Mouse (Mus musculus) WW6 (cell line): ENCODE data around the gene Itga10.
"Not testable (repeated sequence)": the region's sequence is repeated elsewhere in the genome, so short reads cannot be mapped to it uniquely, and the experiment has no call there.

Experiments used
- DNase-seq: peaks from one replicate; pipeline ENCODE4 v3.0.0-alpha.2; 2013; ENCODE audit warnings: low read depth, low spot score

Itga10 gene

GRCm38 (mm10) chr3:96680269-96680956, 35.0 kb downstream of the Itga10 start:
- DNase-seq: no peak

DNA sequence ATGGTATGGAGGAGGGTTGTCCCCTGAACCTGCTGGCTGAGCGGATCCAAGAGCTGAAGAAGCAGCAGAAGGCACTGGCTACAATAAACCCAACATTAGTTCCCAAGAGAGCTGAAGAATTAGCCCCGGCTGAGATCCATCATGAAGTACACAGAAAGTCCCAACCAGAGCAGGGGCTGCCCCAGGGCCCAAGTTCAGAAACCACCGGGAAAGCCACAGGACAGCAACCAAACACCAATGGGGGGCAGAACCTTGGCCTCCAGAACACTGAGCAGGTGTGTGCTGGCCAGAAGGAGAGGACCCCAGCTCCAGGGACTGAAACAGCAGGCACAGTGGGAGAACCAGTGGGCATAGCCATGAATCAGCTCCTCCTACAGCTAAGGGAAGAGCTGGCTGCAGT, 38.1 kb downstream of the Itga10 start:
- DNase-seq: no peak

DNA sequence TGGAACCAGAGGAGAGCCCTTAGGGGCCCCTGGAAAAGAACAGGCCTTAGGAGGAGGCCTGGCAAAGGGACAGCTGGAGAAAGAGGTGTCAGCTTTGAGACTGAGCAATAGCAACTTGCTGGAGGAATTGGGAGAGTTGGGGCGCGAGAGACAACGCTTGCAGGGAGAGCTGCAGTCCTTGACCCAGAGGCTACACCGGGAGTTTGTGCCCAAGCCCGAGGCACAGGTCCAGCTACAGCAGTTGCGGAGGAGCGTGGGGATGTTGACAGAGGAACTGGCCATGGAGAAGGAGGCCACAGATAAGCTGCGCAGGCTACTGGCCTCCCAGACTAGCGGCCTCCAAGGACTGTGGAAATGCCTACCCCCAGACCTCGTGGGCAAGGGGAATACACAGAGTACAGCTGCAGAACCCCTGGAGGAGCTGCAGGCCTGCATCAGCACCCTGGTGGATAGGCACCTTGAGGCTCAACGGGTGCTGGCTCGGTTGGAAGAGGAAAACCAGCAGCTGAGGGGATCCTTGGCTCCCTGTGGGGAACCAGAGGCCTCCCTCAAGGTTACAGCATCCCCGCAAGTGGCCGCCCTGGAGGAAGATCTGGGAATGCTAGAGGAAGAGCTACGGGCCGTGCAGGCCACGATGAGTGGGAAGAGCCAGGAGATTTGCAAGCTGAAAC, 38.9 kb downstream of the Itga10 start:
- DNase-seq: no peak

DNA sequence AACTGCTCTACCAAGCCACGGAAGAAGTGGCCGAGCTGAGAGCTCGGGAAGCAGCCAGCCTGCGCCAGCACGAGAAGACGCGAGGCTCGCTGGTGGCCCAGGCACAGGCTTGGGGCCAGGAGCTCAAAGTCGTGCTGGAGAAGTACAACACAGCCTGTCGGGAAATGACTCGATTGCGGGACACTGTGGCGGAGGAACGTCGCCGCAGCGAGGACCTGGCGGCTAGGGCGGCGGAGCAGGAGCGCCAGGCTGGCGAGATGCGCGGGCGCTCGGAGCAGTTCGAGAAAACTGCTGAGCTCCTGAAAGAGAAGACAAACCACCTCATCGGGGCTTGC, 39.4 kb downstream of the Itga10 start:
- DNase-seq: no peak

DNA sequence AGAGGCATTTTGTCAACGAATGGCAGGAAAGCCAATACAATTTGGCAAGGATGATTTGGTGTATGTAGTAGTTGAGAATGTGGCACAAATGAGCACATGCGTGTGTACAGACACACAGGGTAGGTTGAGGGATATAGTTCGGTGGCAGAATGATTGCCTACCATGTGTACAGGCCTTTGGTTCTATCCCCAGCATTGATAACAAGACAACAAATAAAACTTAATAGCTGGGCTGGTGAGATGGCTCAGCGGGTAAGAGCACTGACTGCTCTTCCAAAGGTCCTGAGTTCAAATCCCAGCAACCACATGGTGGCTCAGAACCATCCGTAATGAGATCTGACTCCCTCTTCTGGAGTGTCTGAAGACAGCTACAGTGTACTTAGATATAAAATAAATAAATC, 40.7 kb downstream of the Itga10 start:
- DNase-seq: not testable (repeated sequence)

DNA sequence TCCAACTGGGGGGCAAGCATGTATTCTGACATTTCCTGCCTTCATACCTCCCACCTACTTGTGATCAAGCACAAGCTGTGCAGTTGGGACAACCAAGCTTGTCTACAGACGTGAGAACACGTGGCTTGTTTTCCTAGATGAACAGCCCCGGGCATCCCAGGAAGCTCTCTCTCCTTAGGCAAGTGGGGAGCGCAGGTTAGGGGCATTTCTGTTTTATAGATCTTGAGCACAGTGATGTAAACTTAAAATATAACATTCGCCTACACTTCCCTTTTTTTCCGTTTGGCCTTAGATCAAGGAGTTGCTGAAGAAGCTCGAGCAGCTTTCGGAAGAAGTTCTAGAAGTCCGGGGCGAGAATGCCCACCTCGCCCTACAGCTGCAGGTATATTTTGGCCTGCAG, 43.5 kb downstream of the Itga10 start:
- DNase-seq: no peak

GRCm38 (mm10) chr3:96690298-96690697, 44.9 kb downstream of the Itga10 start:
- DNase-seq: no peak

DNA sequence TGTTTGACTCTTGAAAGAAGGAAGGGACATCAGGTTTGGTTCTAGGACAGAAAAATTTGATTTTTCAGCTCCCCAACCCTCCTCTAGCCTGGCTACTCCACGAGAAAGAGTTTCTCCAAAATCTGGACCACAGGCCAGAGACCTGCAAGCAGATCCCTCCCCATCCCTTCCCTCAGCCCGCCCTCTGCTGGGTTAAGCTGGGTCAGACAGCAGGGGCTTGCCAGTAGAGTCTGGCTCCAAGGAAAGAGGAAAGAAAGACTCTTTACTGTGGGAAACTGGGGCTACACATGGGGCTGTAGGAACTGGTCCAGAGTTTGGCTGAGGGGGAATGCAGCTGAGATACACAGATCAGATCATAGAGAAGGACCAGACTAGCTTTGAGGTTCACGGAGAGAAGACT, 47.1 kb downstream of the Itga10 start:
- no peak for DNase-seq

DNA sequence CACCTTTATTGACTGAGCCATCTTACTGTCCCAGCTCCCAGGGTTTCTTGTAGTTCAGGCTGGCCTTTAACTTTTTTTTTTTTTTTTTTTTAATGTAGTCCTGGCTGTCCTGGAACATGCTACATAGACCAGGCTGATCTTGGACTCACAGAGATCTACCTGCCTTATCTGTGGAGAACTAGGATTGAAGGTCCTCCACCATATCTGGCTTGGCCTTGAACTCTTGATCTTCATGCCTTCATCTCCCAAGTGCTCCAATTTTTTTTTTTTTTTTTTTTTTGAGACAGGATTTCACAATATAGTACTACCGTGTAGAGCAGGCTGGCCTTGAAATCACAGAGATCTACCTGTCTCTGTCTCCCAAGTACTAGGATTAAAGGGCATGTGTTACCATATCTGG, 48.2 kb downstream of the Itga10 start:
- no peak for DNase-seq

DNA sequence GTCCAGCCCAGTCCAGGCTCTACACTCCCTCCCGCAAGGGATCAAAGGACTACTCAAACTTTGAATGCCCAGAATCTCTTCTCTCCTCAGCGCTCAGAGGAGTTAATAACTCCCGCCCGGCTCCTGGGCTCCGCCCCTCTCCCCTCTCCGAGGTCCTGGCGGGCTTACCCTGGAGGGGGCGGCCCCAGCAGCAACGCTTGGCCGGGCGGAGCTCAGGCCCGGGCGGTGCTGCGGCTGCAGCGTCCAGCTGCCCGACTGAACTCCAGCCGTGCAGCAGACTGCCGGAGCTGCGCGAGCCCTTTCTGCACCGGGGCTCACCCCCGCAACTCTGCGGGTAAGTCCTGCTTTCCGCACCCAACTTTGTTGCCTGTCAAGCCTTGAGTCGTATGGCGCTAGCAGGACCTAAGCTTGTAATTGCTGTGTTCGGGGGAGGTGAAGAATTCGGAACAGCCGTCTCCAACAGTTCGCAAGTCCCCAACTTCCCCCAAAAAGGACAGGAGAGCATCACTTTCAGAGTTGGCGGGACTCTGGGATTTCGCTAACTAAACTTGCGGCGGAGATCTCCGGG, 50.9 kb downstream of the Itga10 start, which contains the start of gene Pias3:
TSS of gene Pias3 (plus strand) at position 187 of the 568 bp plus-strand sequence.
- DNase-seq: peak; percentile 77

DNA sequence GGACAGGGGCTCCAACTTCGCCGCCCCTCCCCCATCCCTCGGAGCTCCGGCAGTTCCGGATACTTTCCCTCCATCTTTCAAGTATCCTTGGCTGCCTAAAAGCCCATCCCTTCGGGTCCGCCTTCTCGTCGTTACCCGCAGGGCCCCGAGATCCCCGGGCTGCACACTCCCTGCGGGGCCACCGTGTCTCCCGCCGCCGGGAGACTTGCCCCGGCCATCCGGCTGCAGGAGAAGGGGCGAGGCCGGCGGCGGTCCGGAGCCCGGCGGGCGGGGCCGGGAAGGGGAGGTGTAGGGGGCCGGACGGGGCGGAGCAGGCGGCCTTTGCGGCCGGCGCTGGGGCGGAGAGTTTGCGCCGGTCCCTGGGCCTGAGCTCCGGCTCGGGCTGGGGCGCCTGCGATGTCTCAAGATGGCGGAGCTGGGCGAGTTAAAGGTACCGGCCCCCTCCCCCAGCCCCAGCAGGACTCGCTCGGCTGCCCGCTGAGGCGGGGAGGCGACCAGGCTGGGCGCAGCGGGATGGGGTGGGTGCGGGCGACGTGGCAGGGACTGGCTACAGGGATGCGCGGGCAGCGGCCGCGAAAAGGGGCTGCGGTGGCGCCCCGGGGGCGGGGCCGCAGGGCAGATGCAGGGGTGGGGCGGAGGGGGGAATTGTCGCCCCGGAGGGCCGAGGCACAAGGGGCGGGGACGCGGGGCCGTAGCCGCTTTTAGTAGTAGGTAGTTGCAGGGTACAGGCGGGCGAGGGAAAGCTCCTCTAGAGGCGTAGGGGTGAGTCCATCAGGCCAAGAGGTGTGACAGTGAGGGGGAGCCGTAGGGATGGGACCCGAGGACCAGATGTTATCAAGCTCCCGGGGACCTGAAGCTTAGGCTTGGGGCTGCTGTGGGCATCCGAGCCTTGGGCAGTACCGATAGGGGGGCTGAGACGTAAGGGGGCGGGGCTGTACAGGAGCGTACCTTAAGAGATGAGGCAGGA, 51.7 kb downstream of the Itga10 start:
- peak; percentile 83 for DNase-seq

DNA sequence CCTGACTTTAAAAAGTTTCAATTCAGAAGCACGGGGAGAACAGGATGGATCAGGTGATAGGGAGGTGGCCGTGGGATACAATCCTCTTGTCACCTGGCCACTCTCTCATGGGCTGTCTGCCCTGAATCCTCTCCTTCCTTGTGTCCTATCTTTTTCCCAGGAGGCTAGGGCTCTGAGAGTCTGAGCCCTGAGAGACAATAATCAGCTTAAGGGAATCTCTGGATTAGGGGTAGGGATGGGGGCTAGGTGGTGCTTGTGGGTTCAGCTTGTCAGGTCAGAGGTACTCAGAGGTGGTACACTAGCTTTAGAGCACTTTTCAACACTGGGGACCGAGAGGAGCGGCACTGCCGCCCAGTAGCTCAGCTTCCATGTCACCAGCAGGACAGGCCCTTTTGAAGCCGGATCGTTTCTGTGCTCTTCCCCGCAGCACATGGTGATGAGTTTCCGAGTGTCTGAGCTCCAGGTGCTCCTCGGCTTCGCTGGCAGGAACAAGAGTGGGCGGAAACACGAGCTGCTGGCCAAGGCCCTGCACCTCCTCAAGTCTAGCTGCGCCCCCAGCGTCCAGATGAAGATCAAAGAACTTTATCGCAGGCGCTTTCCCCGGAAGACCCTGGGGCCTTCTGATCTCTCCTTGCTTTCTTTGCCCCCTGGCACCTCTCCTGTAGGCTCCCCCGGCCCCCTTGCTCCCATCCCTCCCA, 53.8 kb downstream of the Itga10 start:
- DNase-seq: no peak

GRCm38 (mm10) chr3:96700376-96700775, 55.0 kb downstream of the Itga10 start:
- no peak for DNase-seq

DNA sequence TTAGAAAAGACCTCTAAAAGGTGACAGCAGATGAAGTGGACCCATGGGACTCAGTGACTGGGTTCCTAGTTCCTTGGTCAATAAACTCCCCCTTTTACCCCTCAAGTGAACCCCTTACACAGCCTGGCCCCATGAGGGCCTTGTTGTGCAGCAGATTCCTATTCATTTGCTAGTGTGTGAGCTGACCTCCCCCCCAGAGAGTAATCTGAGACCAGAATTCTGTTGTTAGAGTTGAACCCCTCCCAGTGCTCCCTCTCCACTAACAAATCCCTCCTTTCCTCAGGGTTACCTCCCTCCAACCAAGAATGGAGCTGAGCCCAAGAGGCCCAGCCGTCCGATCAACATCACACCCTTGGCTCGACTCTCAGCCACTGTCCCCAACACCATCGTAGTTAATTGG, 55.6 kb downstream of the Itga10 start:
- DNase-seq: no peak

- no peak for DNase-seq
These were observed 59.4 kb downstream of the Itga10 start for GRCm38 (mm10) chr3:96704778-96705177.

DNA sequence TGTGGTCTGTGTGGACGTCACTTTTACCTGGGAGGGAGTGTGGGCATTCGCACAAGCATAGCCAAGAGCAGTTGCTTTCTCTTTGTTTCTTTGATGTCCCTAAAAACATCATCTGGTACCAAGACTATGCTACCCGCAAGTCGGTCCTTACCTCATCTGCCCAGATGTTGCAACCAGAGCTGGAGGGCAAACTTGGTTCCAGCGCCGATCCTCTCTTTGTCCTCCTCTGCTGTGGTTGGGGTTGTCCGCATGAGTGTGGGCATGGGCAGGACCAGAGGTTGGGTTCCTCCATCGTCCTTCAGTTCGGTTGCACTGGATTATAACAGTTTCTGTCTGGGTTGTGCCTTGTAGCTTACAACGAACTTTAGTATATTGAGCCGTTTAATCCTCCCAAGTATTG, 60.8 kb downstream of the Itga10 start:
- no peak for DNase-seq

- no peak for DNase-seq
These were observed 61.6 kb downstream of the Itga10 start for GRCm38 (mm10) chr3:96706984-96707383.

DNA sequence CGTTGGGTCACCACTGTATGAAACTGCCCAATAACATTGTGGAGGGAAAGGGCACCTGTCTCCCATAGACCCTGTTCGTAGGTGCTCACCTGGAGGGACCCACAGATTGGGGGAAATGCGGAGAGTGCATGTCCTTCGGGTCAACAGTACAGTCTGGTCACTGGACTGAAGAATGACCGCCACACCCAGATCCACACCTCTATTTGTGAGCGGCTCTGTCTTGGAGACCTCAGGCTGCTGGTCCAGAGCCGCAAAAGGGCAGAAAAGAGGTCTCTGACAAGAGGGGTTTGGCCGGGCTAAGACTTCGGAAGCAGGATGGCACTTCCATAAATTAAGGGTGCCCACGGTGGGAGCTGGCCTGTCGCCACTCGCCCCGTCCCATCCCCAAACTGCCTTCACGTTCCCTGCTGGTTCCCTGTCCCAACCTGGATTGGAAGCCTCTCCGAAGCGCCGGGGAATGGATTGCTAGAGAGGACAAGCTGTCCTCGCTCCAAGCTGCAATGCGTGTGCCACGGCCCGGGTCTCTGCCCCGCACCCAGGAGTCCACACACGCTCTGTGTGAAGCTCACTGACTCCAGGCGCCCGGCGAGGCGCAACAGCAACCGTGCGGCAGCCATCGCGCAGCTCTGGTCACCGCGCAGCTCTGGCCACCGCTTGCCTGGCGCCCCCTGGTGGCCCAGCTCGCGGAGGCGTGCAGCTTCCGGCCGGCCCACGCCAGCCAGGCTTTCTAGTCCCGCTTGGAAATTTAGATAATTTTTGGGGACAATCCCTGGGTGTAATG, 62.7 kb downstream of the Itga10 start, which contains the start of gene Nudt17:
TSS of gene Nudt17 (minus strand) at position 660 of the 781 bp plus-strand sequence.
- DNase-seq: no peak

- DNase-seq: no peak
These were observed 63.3 kb downstream of the Itga10 start for GRCm38 (mm10) chr3:96708684-96709064.
